Mouse (Mus musculus): Measurements from ENCODE around the gene Ccnk.

DNA sequence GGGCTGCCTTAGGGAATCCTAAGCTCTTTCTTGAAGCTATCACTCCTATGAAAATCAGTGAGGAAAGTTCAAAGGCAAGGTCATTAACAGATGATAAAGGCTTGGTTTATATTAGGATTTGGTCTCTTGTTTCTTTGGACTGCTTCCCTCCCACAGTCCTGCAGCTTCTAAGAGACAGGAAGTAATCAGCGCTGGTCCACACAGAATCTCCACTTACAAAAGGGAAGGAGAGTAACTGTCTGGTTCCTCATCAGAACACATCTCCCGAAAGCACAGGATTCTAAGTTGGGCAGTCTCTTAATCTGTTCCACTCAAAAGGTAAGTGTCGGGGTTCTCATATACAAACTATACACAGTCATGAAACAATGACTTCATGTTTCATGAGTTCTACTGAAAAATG, 10.5 kb upstream of the Ccnk start:
- no peak for TF ChIP-seq GATA1 (IDR thresholded peaks at IDR 0.05; ENCODE audit: borderline replicate concordance, low read length)
- TF ChIP-seq FLI1 (IDR thresholded peaks at IDR 0.05; ENCODE audit: low read length) = no peak
